Mouse (Mus musculus): Measurements from ENCODE around the gene Gbx2. TPM values are rescaled to one million over a fixed set of nuclear protein-coding genes. Genes with fewer than 3 reads are reported as not detected.

The Gbx2 gene
- not detected in 2 replicates for polyA plus RNA-seq (2012; ENCODE audit: insufficient read depth, insufficient read length, low replicate concordance, missing spikeins)

DNA sequence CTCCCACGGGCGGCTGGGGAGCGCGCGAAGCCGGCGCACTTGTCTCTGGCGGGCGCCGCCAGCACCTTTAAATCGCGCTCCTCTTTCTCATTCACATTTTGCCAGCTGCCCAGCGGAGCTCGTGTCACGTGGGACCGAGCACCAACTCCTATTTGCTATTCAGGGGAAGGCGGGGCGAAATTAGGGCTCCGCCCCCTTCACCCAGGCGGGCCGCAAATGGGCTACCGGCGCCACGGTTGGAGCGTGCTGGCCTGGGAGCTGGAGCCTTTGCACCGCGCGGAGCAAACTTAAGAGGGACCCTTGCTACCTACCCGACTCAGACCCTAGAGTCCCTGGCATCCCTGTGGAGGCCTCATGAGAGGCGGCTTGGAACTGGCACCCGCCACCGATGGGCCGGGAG lies at the start of gene Gbx2:
Gbx2 (minus strand) TSS at position 60 of the 400 bp plus-strand sequence.
- Histone ChIP-seq H3K4me1 (ENCODE audit: control insufficient read depth, insufficient read depth, low read length) (peaks cover 13% of the 10 kb centered on the region), H3K27ac (ENCODE audit: insufficient read depth, low read depth, low read length) (no peak within 1 kb of the TSS), H3K4me3 (ENCODE audit: insufficient read depth, low read depth, low read length) (peak within 1 kb of the TSS; percentile 0; the same call in 1 of the 2 replicates)
- TF ChIP-seq CTCF (IDR thresholded peaks at IDR 0.05; ENCODE audit: insufficient read depth, low read depth, low read length) (no peak), POLR2A (IDR thresholded peaks at IDR 0.05; ENCODE audit: insufficient read depth, low read depth, low read length) (no peak)
- WGBS: 2% methylated on average over 33 of the region's 33 CpGs

DNA sequence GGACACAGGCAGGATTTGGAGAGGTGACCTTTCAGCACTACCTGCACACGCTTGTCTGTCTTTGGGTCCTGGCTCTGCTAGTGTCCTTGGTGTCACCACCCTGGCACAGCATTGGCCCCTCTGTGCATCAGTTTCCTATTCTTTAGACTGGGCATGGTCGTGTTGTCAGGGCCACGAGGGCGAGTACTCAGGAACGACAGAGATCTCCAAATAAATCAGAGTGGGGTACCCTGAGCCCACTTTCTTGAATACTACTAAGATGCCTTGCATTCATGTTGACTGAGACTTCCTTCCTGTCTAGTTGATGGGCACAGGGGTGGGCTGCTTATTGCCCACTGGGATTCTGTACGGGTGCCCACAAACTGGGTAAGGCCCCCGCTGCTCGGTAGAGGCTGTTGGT lies 46.3 kb upstream of the Gbx2 start:
- H3K4me3 ChIP-seq (ENCODE audit: insufficient read depth, low read depth, low read length): no peak overlapping the region
- TF ChIP-seq POLR2A (IDR thresholded peaks at IDR 0.05; ENCODE audit: insufficient read depth, low read depth, low read length) (no peak), CTCF (IDR thresholded peaks at IDR 0.05; ENCODE audit: insufficient read depth, low read depth, low read length) (no peak)
- H3K27ac ChIP-seq (ENCODE audit: insufficient read depth, low read depth, low read length): no peak overlapping the region
- 90% methylated on average over 8 of the region's 8 CpGs for WGBS
- H3K4me1 ChIP-seq (ENCODE audit: control insufficient read depth, insufficient read depth, low read length): no peaks in the 10 kb centered on the region

DNA sequence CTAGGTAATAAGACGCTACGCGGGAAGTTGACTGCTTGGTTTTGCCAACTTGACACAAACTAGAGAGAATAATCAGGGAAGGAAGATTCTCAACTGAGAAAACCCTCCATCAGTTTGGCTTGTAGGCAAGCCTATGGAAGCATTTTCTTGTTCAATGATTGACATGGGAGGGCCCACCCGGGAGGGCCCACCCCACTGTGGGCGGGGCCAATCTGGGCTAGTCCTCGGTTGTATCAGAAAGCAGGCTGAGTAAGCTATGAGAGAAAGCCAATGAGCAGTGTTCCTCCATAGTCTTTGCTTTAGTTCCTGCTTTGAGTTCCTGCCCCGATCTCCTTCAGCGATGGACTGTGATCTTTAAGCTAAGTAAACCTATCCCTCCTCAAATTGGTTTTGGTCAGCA lies 45.4 kb upstream of the Gbx2 start:
- 75% methylated on average over 8 of the region's 8 CpGs for WGBS
- TF ChIP-seq POLR2A (IDR thresholded peaks at IDR 0.05; ENCODE audit: insufficient read depth, low read depth, low read length) (no peak), CTCF (IDR thresholded peaks at IDR 0.05; ENCODE audit: insufficient read depth, low read depth, low read length) (no peak)
- Histone ChIP-seq H3K27ac (ENCODE audit: insufficient read depth, low read depth, low read length) (no peak overlapping the region), H3K4me3 (ENCODE audit: insufficient read depth, low read depth, low read length) (no peak overlapping the region), H3K4me1 (ENCODE audit: control insufficient read depth, insufficient read depth, low read length) (no peaks in the 10 kb centered on the region)

DNA sequence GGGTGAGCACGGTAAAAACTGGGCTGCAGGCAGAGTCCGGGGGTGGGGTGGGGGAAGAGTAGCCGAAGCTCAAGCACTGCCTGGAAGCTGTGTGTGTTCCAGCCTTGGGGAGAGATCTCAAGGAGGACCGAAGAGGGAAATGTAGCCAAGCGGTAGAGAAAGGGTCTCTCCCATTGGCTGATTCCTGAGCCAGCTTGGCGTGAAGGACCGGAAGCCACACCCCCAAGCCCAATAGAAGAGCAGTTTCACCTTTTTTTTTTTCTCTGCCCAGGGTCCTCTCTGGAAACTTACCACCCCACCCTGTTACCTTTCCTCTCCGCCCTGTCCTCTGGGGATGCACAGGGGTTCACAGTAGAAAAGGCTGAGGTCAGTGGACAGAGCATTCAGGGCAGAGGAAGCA lies 43.6 kb upstream of the Gbx2 start:
- no peaks in the 10 kb centered on the region for H3K4me1 ChIP-seq (ENCODE audit: control insufficient read depth, insufficient read depth, low read length)
- H3K27ac ChIP-seq (ENCODE audit: insufficient read depth, low read depth, low read length): no peak overlapping the region
- TF ChIP-seq POLR2A (IDR thresholded peaks at IDR 0.05; ENCODE audit: insufficient read depth, low read depth, low read length): no peak
- TF ChIP-seq CTCF (IDR thresholded peaks at IDR 0.05; ENCODE audit: insufficient read depth, low read depth, low read length): no peak
- H3K4me3 ChIP-seq (ENCODE audit: insufficient read depth, low read depth, low read length): no peak overlapping the region
- WGBS: 79% methylated on average over 8 of the region's 8 CpGs

DNA sequence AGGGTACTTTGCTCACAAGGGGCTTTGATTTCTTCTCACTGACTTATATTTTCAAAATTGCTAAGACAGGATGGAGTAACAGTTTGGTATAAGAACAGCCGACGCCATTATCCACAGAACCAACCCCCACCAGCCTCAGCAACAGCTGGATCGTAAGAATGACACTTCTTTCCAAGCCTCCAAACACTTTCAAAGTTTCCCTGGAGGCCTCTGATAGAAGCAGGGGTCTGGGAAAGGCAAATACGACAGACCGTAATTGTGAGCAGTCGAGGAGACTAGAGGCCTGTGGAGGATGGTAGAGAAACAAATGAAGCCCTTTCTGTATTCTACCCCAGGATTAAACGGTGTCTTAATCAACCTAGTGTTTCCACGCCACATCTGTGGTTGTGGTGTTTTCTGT lies 40.9 kb upstream of the Gbx2 start:
- WGBS: 70% methylated on average over 8 of the region's 8 CpGs

DNA sequence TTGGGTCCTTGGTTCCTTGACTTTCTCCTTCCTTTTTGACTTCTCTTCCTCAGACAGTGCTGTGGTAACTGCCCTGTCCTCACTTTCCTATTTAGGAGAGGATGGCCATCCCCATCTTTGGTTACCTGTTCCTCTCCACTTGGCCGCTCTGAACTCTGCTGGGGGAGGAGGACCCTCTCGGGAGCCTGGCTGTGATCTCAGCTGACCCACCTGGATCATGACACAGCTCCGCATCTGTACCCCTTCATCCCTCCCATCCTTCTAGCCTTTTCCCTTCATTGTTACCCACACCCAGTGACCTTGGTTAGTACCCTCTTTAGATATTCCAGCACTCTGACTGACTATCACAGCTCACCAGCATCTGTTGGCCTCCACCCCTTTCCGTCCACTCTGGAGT lies 38.7 kb upstream of the Gbx2 start:
- 95% methylated on average over 4 of the region's 4 CpGs for WGBS
- TF ChIP-seq CTCF (IDR thresholded peaks at IDR 0.05; ENCODE audit: insufficient read depth, low read depth, low read length) (no peak), POLR2A (IDR thresholded peaks at IDR 0.05; ENCODE audit: insufficient read depth, low read depth, low read length) (no peak)
- Histone ChIP-seq H3K4me1 (ENCODE audit: control insufficient read depth, insufficient read depth, low read length) (peaks cover 11% of the 10 kb centered on the region), H3K27ac (ENCODE audit: insufficient read depth, low read depth, low read length) (no peak overlapping the region), H3K4me3 (ENCODE audit: insufficient read depth, low read depth, low read length) (no peak overlapping the region)

More for the DNA sequence above, 40.9 kb upstream of the Gbx2 start:
- Histone ChIP-seq H3K27ac (ENCODE audit: insufficient read depth, low read depth, low read length) (no peak overlapping the region), H3K4me1 (ENCODE audit: control insufficient read depth, insufficient read depth, low read length) (peaks cover 10% of the 10 kb centered on the region), H3K4me3 (ENCODE audit: insufficient read depth, low read depth, low read length) (no peak overlapping the region)
- TF ChIP-seq CTCF (IDR thresholded peaks at IDR 0.05; ENCODE audit: insufficient read depth, low read depth, low read length) (no peak), POLR2A (IDR thresholded peaks at IDR 0.05; ENCODE audit: insufficient read depth, low read depth, low read length) (no peak)

DNA sequence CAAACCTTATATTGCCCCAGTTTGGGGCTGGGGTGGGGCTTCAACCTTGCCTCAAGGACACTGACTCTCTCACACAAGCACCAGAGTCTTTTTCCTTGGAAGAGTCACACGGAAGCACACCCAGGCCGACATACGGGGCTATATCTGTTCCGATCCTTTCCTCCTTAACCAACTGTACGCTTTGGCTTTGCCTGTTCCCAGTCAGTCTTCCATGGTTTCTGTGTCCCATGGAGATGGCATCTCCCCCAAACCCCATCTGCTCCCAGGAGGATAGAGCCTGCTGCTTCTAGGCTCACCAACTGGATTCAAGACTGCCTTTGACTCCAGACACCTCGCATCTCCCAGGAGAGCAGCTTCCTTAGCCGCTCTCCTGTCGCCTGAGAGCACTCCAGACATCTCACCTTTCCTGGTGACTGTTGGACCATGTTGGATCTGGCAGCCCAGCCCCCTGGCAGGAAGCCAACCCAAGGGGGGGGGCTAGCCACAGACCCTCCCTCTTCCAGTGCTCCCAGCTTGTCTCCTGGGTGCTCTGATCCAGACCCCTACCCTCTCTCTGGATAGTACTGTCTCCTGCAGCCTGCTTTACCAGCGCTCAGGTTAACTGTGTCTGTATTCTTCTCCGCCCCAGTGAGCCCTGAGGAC lies 38.2 kb upstream of the Gbx2 start:
- Histone ChIP-seq H3K27ac (ENCODE audit: insufficient read depth, low read depth, low read length) (no peak overlapping the region), H3K4me1 (ENCODE audit: control insufficient read depth, insufficient read depth, low read length) (peaks cover 16% of the 10 kb centered on the region), H3K4me3 (ENCODE audit: insufficient read depth, low read depth, low read length) (no peak overlapping the region)
- 65% methylated on average over 10 of the region's 10 CpGs for WGBS
- no peak for TF ChIP-seq POLR2A (IDR thresholded peaks at IDR 0.05; ENCODE audit: insufficient read depth, low read depth, low read length)

DNA sequence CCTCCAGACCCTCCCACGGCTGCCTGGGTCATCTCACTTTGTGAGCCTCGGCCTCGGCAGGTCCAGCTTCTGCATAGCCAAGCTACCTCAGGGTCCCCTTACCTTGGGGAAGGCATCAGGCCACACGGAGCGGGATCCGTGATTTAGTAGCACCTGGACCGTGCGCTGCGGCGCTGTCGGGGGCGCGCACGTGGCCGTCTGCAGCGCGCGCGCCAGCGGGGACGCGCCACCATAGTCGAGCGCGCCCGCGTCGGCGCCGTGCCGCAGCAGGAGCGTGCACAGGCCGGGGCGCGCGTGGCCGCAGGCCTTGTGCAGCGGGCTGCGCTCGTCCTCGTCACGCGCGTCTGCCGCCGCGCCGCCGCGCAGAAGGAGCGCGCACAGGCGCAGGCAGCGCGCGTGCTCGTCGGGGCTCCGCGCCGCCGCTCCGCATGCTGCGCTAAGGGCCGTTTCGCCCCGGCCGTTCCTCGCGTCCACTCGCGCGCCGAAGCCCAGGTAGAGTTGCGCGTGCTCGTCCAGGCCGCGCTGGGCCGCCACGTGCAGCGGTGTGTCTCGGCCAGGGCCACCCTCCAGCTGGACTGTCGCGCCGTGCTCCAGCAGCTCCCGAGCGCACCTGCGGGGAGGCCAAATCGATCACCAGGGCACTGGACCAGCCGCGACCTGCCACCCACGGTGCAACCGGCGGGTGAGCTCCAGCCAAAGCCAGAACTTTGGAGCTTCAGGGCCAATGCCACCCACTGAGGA lies 37.3 kb upstream of the Gbx2 start:
- TF ChIP-seq POLR2A (IDR thresholded peaks at IDR 0.05; ENCODE audit: insufficient read depth, low read depth, low read length) (no peak), CTCF (IDR thresholded peaks at IDR 0.05; ENCODE audit: insufficient read depth, low read depth, low read length) (peak; percentile 6; the same call in 1 of the 2 replicates)
- Histone ChIP-seq H3K4me1 (ENCODE audit: control insufficient read depth, insufficient read depth, low read length) (peaks cover 16% of the 10 kb centered on the region), H3K4me3 (ENCODE audit: insufficient read depth, low read depth, low read length) (peak overlapping the region; percentile 56), H3K27ac (ENCODE audit: insufficient read depth, low read depth, low read length) (no peak overlapping the region)
- 2% methylated on average over 95 of the region's 95 CpGs for WGBS

DNA sequence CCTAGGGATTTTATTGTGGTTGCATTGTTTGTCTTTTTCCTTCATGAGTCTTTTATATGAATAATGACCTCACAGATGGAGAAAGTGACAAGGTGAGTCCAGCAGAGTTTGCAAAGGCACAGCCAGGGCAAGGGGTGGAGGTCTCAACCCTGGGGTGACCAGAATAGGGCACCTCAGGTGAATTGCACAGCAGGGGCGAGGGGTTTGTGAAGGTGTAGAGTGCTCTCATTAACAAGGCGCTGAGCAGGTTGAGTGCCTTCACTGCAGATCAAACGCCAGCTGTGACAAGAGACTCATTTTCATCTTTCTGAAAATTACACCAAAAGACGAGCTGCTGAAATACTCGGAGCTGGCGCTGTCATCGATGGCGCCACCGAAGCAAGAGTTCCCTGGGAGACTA lies 36.6 kb upstream of the Gbx2 start:
- Histone ChIP-seq H3K27ac (ENCODE audit: insufficient read depth, low read depth, low read length) (no peak overlapping the region), H3K4me3 (ENCODE audit: insufficient read depth, low read depth, low read length) (peak overlapping the region; percentile 56; the same call in 1 of the 2 replicates), H3K4me1 (ENCODE audit: control insufficient read depth, insufficient read depth, low read length) (peaks cover 16% of the 10 kb centered on the region)
- TF ChIP-seq CTCF (IDR thresholded peaks at IDR 0.05; ENCODE audit: insufficient read depth, low read depth, low read length): no peak
- TF ChIP-seq POLR2A (IDR thresholded peaks at IDR 0.05; ENCODE audit: insufficient read depth, low read depth, low read length): no peak
- 25% methylated on average over 9 of the region's 9 CpGs for whole genome bisulfite sequencing
